In the genomic region with DNA sequence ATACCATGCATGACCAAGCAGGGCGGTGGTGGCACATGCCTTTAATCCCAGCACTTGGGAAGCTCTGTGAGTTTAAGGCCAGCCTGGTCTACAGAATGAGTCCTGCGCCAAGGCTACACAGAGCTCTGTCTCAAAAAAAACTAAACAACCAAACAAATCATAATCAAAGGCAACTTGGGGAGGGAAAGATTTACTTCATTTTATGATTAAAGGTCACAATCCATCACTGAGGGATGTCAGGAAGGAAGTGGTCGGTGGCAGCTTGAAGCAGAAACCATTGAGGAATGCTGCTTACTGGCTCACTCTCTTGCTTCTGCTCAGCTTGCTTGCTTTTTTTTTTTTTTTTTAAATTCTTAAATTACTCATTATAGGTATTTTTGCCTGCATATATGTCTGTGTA, we compare ENCODE assay signal across 26 mouse cellular contexts.
"Had no signal": no experiment of that assay in that cellular context is flagged by ENCODE, and none has a peak within 500 bp of the region (broad histone marks: within the 10 kb centered on the region; RNA-seq: fewer than 3 reads in every experiment).

No protein-coding gene starts in this region.

- H3K4me2 ChIP-seq: heart, embryonic 12.5 days; hindbrain, embryonic 12.5 days; hindbrain, embryonic 14.5 days; intestine, embryonic 15.5 days; limb, embryonic 12.5 days; liver, embryonic 11.5 days; liver, embryonic 13.5 days; liver, embryonic 15.5 days had no signal

- H3K27ac ChIP-seq: gastrocnemius, adult 2 months; heart, embryonic 10.5 days; hindbrain, embryonic 12.5 days; intestine, embryonic 15.5 days; layer of hippocampus, adult 2 months; left cerebral cortex, adult 2 months; limb, embryonic 10.5 days; limb, embryonic 12.5 days; liver, embryonic 13.5 days; liver, embryonic 15.5 days had no signal

- H3K9me3 ChIP-seq: heart, embryonic 10.5 days; heart, embryonic 12.5 days; hindbrain, embryonic 12.5 days; intestine, embryonic 15.5 days; limb, embryonic 10.5 days; limb, embryonic 12.5 days; liver, embryonic 13.5 days; liver, embryonic 15.5 days had no signal

- ATAC-seq: hindbrain, embryonic 16.5 days; inflammation-experienced regulatory T-cells, adult 6 months; intestine, embryonic 15.5 days; intestine, postnatal 0 days; liver, postnatal 0 days had no signal

- H3K9ac ChIP-seq: heart, embryonic 12.5 days; hindbrain, embryonic 12.5 days; hindbrain, embryonic 14.5 days; intestine, embryonic 15.5 days; limb, embryonic 12.5 days; liver, embryonic 13.5 days; liver, embryonic 15.5 days; liver, postnatal 0 days had no signal

- DNase-seq: gastrocnemius, adult 2 months; gastrocnemius, postnatal 10 days; gastrocnemius, postnatal 25 days; heart, adult 18-20 months; heart, postnatal 10 days; heart, postnatal 4 days; kidney, adult 18-20 months; kidney, postnatal 36 days; liver; liver, embryonic 13.5 days; liver, postnatal 0 days had no signal

- H3K27me3 ChIP-seq: hindbrain, embryonic 12.5 days; intestine, embryonic 15.5 days; limb, embryonic 12.5 days; liver, embryonic 13.5 days; liver, embryonic 15.5 days had no signal

- H3K4me3 ChIP-seq: gastrocnemius, adult 2 months; heart, embryonic 10.5 days; heart, embryonic 12.5 days; hindbrain, embryonic 10.5 days; hindbrain, embryonic 12.5 days; intestine, embryonic 15.5 days; layer of hippocampus, adult 2 months; left cerebral cortex, adult 2 months; limb, embryonic 10.5 days; limb, embryonic 12.5 days; liver, embryonic 13.5 days; liver, embryonic 15.5 days had no signal

- H3K36me3 ChIP-seq: heart, embryonic 10.5 days; heart, embryonic 12.5 days; hindbrain, embryonic 10.5 days; hindbrain, embryonic 12.5 days; intestine, embryonic 15.5 days; limb, embryonic 10.5 days; limb, embryonic 12.5 days; liver, embryonic 13.5 days; liver, embryonic 15.5 days had no signal
